Mouse (Mus musculus) intestine, embryonic 16.5 days (tissue): ENCODE measurements at regions not wholly inside any gene's neighbourhood (a gene's known extent, or its start where the extent isn't known, plus 50 kb on each side); places are given as distances from the start of the nearest gene placed in this dataset.

Source experiments
- ATAC-seq: fragments of 200-750 bp; cut with Nextera tagmentation; 2 replicates; pipeline ENCODE4 v1.8.0; 2017; ENCODE audit warnings: moderate TSS enrichment, moderate library complexity
- H3K27ac ChIP-seq: fragments of 300-500 bp; sonication (generic); 2 replicates; pipeline ENCODE4 v1.5.1; 2014; ENCODE audit warnings: mild to moderate bottlenecking, low read length
- H3K27me3 ChIP-seq: fragments of 300-500 bp; sonication (generic); replicated peaks from 2 replicates; pipeline ENCODE4 v1.6.1; 2014; ENCODE audit warnings: low read length, control low read depth, mixed read lengths; ENCODE audit not compliant: control insufficient read depth, insufficient read depth
- H3K36me3 ChIP-seq: fragments of 300-500 bp; sonication (generic); 2 replicates; pipeline ENCODE4 v1.6.1; 2014; ENCODE audit warnings: low read length, control low read depth; ENCODE audit not compliant: control insufficient read depth, insufficient read depth
- H3K4me1 ChIP-seq: fragments of 300-500 bp; sonication (generic); 2 replicates; pipeline ENCODE4 v1.6.1; 2014; ENCODE audit warnings: low read length, control low read depth, mixed read lengths; ENCODE audit not compliant: control insufficient read depth, insufficient read depth
- H3K4me2 ChIP-seq: fragments of 300-500 bp; sonication (generic); 2 replicates; pipeline ENCODE4 v1.6.1; 2014; ENCODE audit warnings: low read depth, low read length, control low read depth
- H3K4me3 ChIP-seq: fragments of 300-500 bp; sonication (generic); 2 replicates; pipeline ENCODE4 v1.5.1; 2014; ENCODE audit warnings: mild to moderate bottlenecking, low read length
- H3K9ac ChIP-seq: fragments of 300-500 bp; sonication (generic); 2 replicates; pipeline ENCODE4 v1.6.1; 2014; ENCODE audit warnings: low read depth, low read length
- H3K9me3 ChIP-seq: fragments of 300-500 bp; sonication (generic); 2 replicates; pipeline ENCODE4 v1.6.1; 2016; ENCODE audit warnings: low read length, control low read depth; ENCODE audit not compliant: control insufficient read depth
- WGBS: fragments of 180-500 bp; shearing (Covaris S2); extraction: QIAGEN DNeasy Blood & Tissue Kit; methylation state at CpG from one replicate; pipeline ENCODE4 v1.1.7; 2014; 5-methylcytosine and 5-hydroxymethylcytosine counted together

DNA sequence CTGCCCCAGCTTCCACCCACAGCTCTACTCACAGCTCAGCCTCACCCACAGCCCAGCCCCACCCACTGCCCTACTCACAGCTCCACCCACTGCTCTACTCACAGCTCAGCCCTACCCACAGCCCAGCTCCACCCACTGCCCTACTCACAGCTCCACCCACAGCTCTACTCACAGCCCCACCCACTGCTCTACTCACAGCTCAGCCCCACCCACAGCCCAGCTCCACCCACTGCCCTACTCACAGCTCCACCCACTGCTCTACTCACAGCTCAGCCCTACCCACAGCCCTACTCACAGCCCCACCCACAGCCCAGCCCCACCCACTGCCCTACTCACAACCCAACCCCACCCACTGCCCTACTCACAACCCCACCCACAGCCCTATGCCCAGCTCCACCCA lies 56.5 kb upstream of the Phox2b start:
- Histone ChIP-seq H3K9me3 (no peaks in the 10 kb centered on the region), H3K9ac (no peak overlapping the region), H3K27ac (no peak overlapping the region), H3K36me3 (no peaks in the 10 kb centered on the region), H3K4me3 (no peak overlapping the region), H3K27me3 (no peaks in the 10 kb centered on the region), H3K4me2 (no peak overlapping the region), H3K4me1 (no peaks in the 10 kb centered on the region)
- peak; percentile 76 for ATAC-seq

GRCm38 (mm10) chr5:67156911-67157310 lies 57.8 kb upstream of the Phox2b start:
- 93% methylated on average over 2 of the region's 2 CpGs for WGBS
- H3K4me3 ChIP-seq: no peak overlapping the region
- H3K36me3 ChIP-seq: no peaks in the 10 kb centered on the region
- H3K9ac ChIP-seq: no peak overlapping the region
- H3K4me2 ChIP-seq: no peak overlapping the region
- H3K27ac ChIP-seq: no peak overlapping the region
- ATAC-seq: no peak
- no peaks in the 10 kb centered on the region for H3K4me1 ChIP-seq
- no peaks in the 10 kb centered on the region for H3K9me3 ChIP-seq
- H3K27me3 ChIP-seq: no peaks in the 10 kb centered on the region

GRCm38 (mm10) chr5:67176827-67177226 lies 77.7 kb upstream of the Phox2b start:
- H3K27ac ChIP-seq: no peak overlapping the region
- no peak for ATAC-seq
- no peaks in the 10 kb centered on the region for H3K4me1 ChIP-seq
- H3K36me3 ChIP-seq: no peaks in the 10 kb centered on the region
- no peak overlapping the region for H3K4me3 ChIP-seq
- H3K27me3 ChIP-seq: no peaks in the 10 kb centered on the region
- H3K9me3 ChIP-seq: no peaks in the 10 kb centered on the region
- no peak overlapping the region for H3K9ac ChIP-seq
- 58% methylated on average over 6 of the region's 6 CpGs for WGBS
- H3K4me2 ChIP-seq: no peak overlapping the region

- 77% methylated on average over 12 of the region's 12 CpGs for WGBS
- H3K4me3 ChIP-seq: no peak overlapping the region
- H3K27me3 ChIP-seq: no peaks in the 10 kb centered on the region
- H3K4me2 ChIP-seq: no peak overlapping the region
- no peaks in the 10 kb centered on the region for H3K36me3 ChIP-seq
- no peaks in the 10 kb centered on the region for H3K4me1 ChIP-seq
- no peak overlapping the region for H3K9ac ChIP-seq
- no peak overlapping the region for H3K27ac ChIP-seq
- H3K9me3 ChIP-seq: no peaks in the 10 kb centered on the region
- no peak for ATAC-seq
Observed at GRCm38 (mm10) chr5:67179221-67179620, 80.1 kb upstream of the Phox2b start.

GRCm38 (mm10) chr5:67189376-67189901 lies 70.9 kb upstream of the Tmem33 start:
- no peaks in the 10 kb centered on the region for H3K27me3 ChIP-seq
- H3K9me3 ChIP-seq: no peaks in the 10 kb centered on the region
- H3K4me3 ChIP-seq: no peak overlapping the region
- no peak overlapping the region for H3K9ac ChIP-seq
- ATAC-seq: peak; percentile 53; the same call in 1 of the 2 replicates
- no peaks in the 10 kb centered on the region for H3K4me1 ChIP-seq
- no peak overlapping the region for H3K4me2 ChIP-seq
- no peak overlapping the region for H3K27ac ChIP-seq
- 59% methylated on average over 4 of the region's 4 CpGs for WGBS
- no peaks in the 10 kb centered on the region for H3K36me3 ChIP-seq

DNA sequence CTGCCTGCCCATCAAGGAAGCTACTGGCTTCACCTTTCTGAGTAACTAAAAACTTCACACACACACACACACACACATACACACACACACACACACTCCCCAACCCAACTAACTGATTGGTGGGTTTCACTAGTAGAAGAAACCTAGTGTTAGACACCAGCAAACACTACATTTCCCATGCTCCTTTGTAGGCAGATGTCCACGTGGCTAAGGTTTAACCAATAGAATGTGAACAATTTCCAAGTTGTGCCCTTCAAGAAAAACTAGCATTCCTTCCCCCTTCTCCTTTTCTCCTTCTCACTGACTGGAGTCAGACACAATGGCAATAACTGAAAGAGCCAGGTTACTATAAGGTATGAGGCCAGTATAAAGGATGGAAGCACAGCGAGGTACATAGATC lies 66.3 kb upstream of the Tmem33 start:
- H3K9ac ChIP-seq: no peak overlapping the region
- no peak overlapping the region for H3K27ac ChIP-seq
- H3K4me1 ChIP-seq: no peaks in the 10 kb centered on the region
- WGBS: 73% methylated on average over 2 of the region's 2 CpGs
- H3K4me2 ChIP-seq: no peak overlapping the region
- no peaks in the 10 kb centered on the region for H3K9me3 ChIP-seq
- H3K4me3 ChIP-seq: no peak overlapping the region
- H3K36me3 ChIP-seq: no peaks in the 10 kb centered on the region
- no peaks in the 10 kb centered on the region for H3K27me3 ChIP-seq
- ATAC-seq: no peak

DNA sequence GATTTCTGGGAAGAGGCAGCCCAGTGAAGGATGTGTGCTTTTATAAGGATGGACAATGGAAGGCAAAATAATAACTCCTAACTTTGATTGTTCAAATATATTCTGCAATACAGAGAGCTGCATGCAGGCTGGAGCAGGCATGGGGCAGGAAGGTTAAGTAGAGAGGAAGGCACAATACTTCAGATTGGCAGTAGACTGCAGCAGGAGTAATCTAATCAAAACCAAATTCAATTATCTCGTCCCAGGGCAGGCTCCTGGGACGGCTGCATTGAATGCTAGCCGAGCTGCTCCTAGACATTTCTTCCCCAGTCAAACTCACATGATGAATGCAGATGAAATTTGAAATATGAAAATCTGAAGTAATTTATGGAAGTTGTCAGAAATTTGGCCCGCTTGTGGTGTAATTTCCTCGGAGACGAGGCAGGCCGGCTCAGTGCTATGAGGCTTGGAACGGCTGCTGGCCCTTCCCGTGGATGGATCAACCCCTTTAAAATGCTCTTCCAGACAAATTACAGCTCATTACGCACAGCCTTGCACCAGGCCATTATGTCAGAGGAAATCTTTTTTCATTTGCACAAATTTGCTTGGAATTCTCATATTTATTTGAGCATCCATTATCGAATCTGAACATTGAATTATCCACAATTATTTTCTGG lies 55.2 kb upstream of the Tmem33 start:
- Histone ChIP-seq H3K27me3 (no peaks in the 10 kb centered on the region), H3K36me3 (no peaks in the 10 kb centered on the region), H3K9me3 (no peaks in the 10 kb centered on the region), H3K4me2 (no peak overlapping the region), H3K27ac (no peak overlapping the region), H3K4me3 (no peak overlapping the region), H3K9ac (no peak overlapping the region), H3K4me1 (no peaks in the 10 kb centered on the region)
- WGBS: 55% methylated on average over 11 of the region's 11 CpGs
- ATAC-seq: peak; percentile 69
